Mouse (Mus musculus) brain, embryonic 14.5 days (tissue): Measurements from ENCODE around the gene Cox17.

Source experiments
- CTCF ChIP-seq: fragments of 200-500 bp; IDR thresholded peaks from 2 replicates; pipeline ENCODE4 v1.5.1; 2012; ENCODE audit warnings: inconsistent platforms, mild to moderate bottlenecking, moderate library complexity, borderline replicate concordance; ENCODE audit not compliant: insufficient read depth, insufficient read length; ENCODE audit errors: extremely low read depth
- POLR2A ChIP-seq: fragments of 200-500 bp; IDR thresholded peaks from 2 replicates; pipeline ENCODE4 v1.6.1; 2012; ENCODE audit warnings: mild to moderate bottlenecking, inconsistent platforms, borderline replicate concordance; ENCODE audit not compliant: poor library complexity, insufficient read depth, insufficient read length, severe bottlenecking; ENCODE audit errors: extremely low read depth

DNA sequence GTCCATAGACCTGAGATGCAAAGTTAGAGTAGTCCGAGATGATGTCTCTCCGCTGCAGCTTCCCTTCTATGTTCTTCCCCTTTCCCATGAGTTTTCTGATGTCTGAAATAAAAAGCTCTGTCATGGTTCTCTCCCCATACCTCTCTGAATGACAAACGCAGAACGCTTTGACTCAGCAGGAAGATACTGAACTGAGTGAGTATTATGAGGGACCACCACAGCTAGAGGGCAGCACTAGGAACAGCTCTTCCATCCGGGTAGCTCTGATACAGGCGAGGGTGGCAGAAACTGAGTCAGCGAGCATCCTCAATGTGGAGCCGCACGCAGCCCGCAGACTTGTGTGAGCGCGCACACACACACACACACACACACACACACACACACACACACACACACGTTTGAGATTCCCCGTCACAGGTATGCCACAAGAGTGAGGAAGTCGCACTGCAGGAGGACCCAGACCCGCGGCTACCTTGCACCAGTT is 25.3 kb upstream of the Cox17 start:
- TF ChIP-seq POLR2A (no peak), CTCF (peak; percentile 71)
